Mouse (Mus musculus) C2C12 (cell line): ENCODE measurements around the gene Ntrk3. TPM values are rescaled to one million over a fixed set of nuclear protein-coding genes. Genes with fewer than 3 reads are reported as not detected.

Experiments
- H3K27me3 ChIP-seq: one replicate; pipeline ENCODE4 v1.6.1; 2011; ENCODE audit not compliant: control insufficient read depth, insufficient read depth, insufficient read length
- H3K36me3 ChIP-seq: one replicate; pipeline ENCODE4 v1.6.1; 2011; ENCODE audit not compliant: control insufficient read depth, insufficient read depth
- H3K4me3 ChIP-seq: one replicate; pipeline ENCODE4 v1.5.1; 2011; ENCODE audit warnings: mild to moderate bottlenecking, control low read depth; ENCODE audit not compliant: poor library complexity, insufficient read depth, severe bottlenecking
- H3K79me2 ChIP-seq: one replicate; pipeline ENCODE4 v1.6.1; 2011; ENCODE audit not compliant: control insufficient read depth, insufficient read depth
- H3K79me3 ChIP-seq: one replicate; pipeline ENCODE4 v1.6.1; 2011; ENCODE audit warnings: low read depth, control low read depth
- H3ac ChIP-seq: one replicate; pipeline ENCODE3; 2011; ENCODE audit warnings: low read depth; ENCODE audit not compliant: control insufficient read depth, insufficient read length
- CEBPB ChIP-seq: IDR thresholded peaks from one replicate; pipeline ENCODE4 v1.6.1; 2011; ENCODE audit warnings: low read depth, mild to moderate bottlenecking, control low read depth, moderate library complexity
- CTCF ChIP-seq: IDR thresholded peaks from one replicate; pipeline ENCODE4 v1.5.1; 2011; ENCODE audit not compliant: control insufficient read depth, insufficient read depth, insufficient read length
- FOSL1 ChIP-seq: IDR thresholded peaks from one replicate; pipeline ENCODE4 v1.8.0; 2011; ENCODE audit warnings: mild to moderate bottlenecking, low read length; ENCODE audit not compliant: poor library complexity, insufficient read depth, severe bottlenecking
- MAX ChIP-seq: IDR thresholded peaks from one replicate; pipeline ENCODE4 v1.6.1; 2011; ENCODE audit warnings: mild to moderate bottlenecking, control low read depth
- MYOD1 ChIP-seq: IDR thresholded peaks from one replicate; pipeline ENCODE4 v1.6.1; 2011; ENCODE audit warnings: low read depth; ENCODE audit not compliant: control insufficient read depth, insufficient read length
- MYOG ChIP-seq: IDR thresholded peaks from one replicate; pipeline ENCODE4 v1.6.1; 2011; ENCODE audit not compliant: control insufficient read depth, insufficient read length; ENCODE audit errors: extremely low read depth
- USF1 ChIP-seq: IDR thresholded peaks from one replicate; pipeline ENCODE4 v1.6.1; 2011; ENCODE audit warnings: low read depth, mild to moderate bottlenecking, control low read depth, moderate library complexity
- polyA plus RNA-seq: library from polyadenylated mRNA; unstranded; fragments of >200 nt; fragmentation: generic; extraction: Trizol; gene quantifications from one replicate; pipeline ENCODE4 v1.2.1, GENCODE M21; 2012; ENCODE audit warnings: missing spikeins

Gene Ntrk3
- polyA plus RNA-seq, 1 experiment = 0.04 TPM

- H3K4me3 ChIP-seq = no peak overlapping the region
- TF ChIP-seq USF1 (no peak), MYOD1 (no peak), MYOG (no peak), CEBPB (no peak), CTCF (no peak), FOSL1 (no peak), MAX (no peak)
- H3K36me3 ChIP-seq = no peaks in the 10 kb centered on the region
- H3ac ChIP-seq = no peak overlapping the region
- H3K79me2 ChIP-seq = no peaks in the 10 kb centered on the region
- no peaks in the 10 kb centered on the region for H3K79me3 ChIP-seq
- H3K27me3 ChIP-seq = peaks cover 3% of the 10 kb centered on the region
These were observed 136.0 kb downstream of the Ntrk3 start for GRCm38 (mm10) chr7:78601851-78602250.

GRCm38 (mm10) chr7:78600886-78601285 lies 136.9 kb downstream of the Ntrk3 start:
- no peak for TF ChIP-seq USF1
- no peak for TF ChIP-seq FOSL1
- no peak for TF ChIP-seq MYOD1
- no peak for TF ChIP-seq CEBPB
- TF ChIP-seq CTCF = no peak
- no peak for TF ChIP-seq MYOG
- no peak for TF ChIP-seq MAX
- H3K36me3 ChIP-seq = no peaks in the 10 kb centered on the region
- peaks cover 2% of the 10 kb centered on the region for H3K27me3 ChIP-seq

GRCm38 (mm10) chr7:78599941-78600677 lies 137.7 kb downstream of the Ntrk3 start:
- no peaks in the 10 kb centered on the region for H3K79me3 ChIP-seq
- no peak for TF ChIP-seq MYOG
- H3K36me3 ChIP-seq = no peaks in the 10 kb centered on the region
- no peak overlapping the region for H3K4me3 ChIP-seq
- no peaks in the 10 kb centered on the region for H3K27me3 ChIP-seq
- H3K79me2 ChIP-seq = no peaks in the 10 kb centered on the region
- no peak overlapping the region for H3ac ChIP-seq

More at GRCm38 (mm10) chr7:78600886-78601285, 136.9 kb downstream of the Ntrk3 start:
- no peak overlapping the region for H3ac ChIP-seq
- H3K79me2 ChIP-seq = no peaks in the 10 kb centered on the region
- no peak overlapping the region for H3K4me3 ChIP-seq
- H3K79me3 ChIP-seq = no peaks in the 10 kb centered on the region

DNA sequence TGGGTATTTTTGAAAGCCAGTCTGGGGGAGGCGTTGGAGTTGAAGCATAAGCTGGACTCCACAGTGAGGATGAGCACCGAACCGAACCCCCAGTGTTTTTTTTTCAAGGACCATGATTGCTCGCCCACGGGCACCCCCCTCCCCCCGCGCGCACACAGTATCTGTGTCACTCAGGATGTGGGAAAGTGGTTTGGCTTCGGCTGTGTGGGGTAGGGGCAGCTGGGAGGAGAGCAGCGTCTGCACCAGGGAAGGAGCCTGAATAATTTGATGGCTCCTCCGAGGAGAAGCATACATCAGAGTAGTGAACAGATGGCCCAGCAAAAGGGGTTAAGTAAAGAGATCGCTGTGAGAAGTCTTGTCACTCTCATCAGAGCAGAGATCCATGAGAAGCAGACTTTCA lies 139.7 kb downstream of the Ntrk3 start:
- TF ChIP-seq MYOD1 (no peak), MAX (no peak), MYOG (no peak)
- Histone ChIP-seq H3K27me3 (no peaks in the 10 kb centered on the region), H3K79me3 (no peaks in the 10 kb centered on the region), H3K4me3 (no peak overlapping the region), H3K79me2 (no peaks in the 10 kb centered on the region), H3K36me3 (no peaks in the 10 kb centered on the region), H3ac (no peak overlapping the region)

DNA sequence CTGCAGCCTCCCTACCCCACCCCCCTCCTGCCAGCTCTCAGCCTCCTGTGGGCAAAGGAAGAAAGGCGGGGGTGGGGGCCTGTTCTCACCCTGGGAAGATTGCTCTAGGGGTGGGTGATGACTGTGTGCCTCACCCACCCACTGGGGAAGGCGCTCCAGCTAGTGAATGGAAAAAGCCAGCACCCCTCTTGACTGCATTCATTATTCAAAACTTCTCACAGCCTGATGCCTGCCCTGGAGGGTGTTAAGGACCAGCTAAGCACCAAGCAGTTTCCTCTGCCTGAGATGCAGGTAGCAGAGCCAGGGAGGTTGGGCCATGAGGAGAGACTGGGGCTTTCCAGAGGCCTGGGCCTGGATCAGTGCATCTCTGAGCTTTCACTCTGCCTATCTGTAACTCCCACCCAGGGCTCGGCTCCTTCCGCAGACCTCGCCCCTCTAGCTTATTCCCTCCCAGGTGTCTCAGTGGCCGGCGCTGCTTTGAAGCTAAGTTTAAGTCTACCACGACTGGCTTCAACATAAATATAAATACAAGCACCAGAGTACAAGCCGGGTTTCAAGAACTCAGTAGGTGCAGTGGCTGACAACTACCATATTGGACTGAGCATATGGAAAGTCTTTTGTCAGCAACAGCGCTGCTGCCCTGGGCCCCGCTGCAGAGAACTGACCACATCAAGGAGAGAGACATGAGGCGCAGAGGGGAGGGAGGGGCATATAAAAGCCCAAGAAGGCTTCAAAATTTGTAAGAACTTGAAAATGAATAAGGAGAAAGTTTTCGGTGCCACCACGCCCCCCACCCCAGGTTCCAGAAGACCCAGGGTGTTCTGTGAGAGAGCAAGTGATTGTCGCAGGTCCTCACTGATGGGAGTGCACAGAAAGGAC lies 140.3 kb downstream of the Ntrk3 start:
- TF ChIP-seq CTCF (no peak), USF1 (no peak), FOSL1 (no peak)
- H3ac ChIP-seq = no peak overlapping the region
- no peak overlapping the region for H3K4me3 ChIP-seq
- H3K36me3 ChIP-seq = no peaks in the 10 kb centered on the region
- H3K79me3 ChIP-seq = no peaks in the 10 kb centered on the region
- H3K79me2 ChIP-seq = no peaks in the 10 kb centered on the region
- no peaks in the 10 kb centered on the region for H3K27me3 ChIP-seq

GRCm38 (mm10) chr7:78596556-78596955 lies 141.3 kb downstream of the Ntrk3 start:
- Histone ChIP-seq H3K79me2 (no peaks in the 10 kb centered on the region), H3ac (no peak overlapping the region), H3K36me3 (no peaks in the 10 kb centered on the region), H3K79me3 (no peaks in the 10 kb centered on the region), H3K4me3 (no peak overlapping the region), H3K27me3 (no peaks in the 10 kb centered on the region)
- TF ChIP-seq MYOD1 (no peak), FOSL1 (no peak), MAX (no peak), MYOG (no peak)
